Mouse (Mus musculus) forebrain, postnatal 0 days (tissue): ENCODE measurements at regions not wholly inside any gene's neighbourhood (a gene's known extent, or its start where the extent isn't known, plus 50 kb on each side); places are given as distances from the start of the nearest gene placed in this dataset.

ENCODE experiments used
- ATAC-seq: fragments of 200-750 bp; cut with Nextera tagmentation; 2 replicates; pipeline ENCODE4 v1.8.0; 2017; ENCODE audit warnings: mild to moderate bottlenecking, moderate library complexity
- DNase-seq: peaks from one replicate; pipeline ENCODE4 v3.0.0-alpha.2; 2015
- H3K27ac ChIP-seq: fragments of 300-500 bp; sonication (generic); 2 replicates; pipeline ENCODE4 v1.5.1; 2014; ENCODE audit warnings: low read depth, mild to moderate bottlenecking, antibody characterized with exemption, low read length, moderate library complexity, mixed read lengths
- H3K27me3 ChIP-seq: fragments of 300-500 bp; sonication (generic); 2 replicates; pipeline ENCODE4 v1.6.1; 2014; ENCODE audit warnings: mild to moderate bottlenecking, low read length, mixed read lengths; ENCODE audit not compliant: insufficient read depth
- H3K36me3 ChIP-seq: fragments of 300-500 bp; sonication (generic); 2 replicates; pipeline ENCODE4 v1.6.1; 2014; ENCODE audit warnings: mild to moderate bottlenecking, moderate library complexity; ENCODE audit not compliant: insufficient read depth
- H3K4me1 ChIP-seq: fragments of 300-500 bp; sonication (generic); 2 replicates; pipeline ENCODE4 v1.6.1; 2014; ENCODE audit warnings: antibody characterized with exemption; ENCODE audit not compliant: insufficient read depth
- H3K4me2 ChIP-seq: fragments of 300-500 bp; sonication (generic); 2 replicates; pipeline ENCODE4 v1.6.1; 2014; ENCODE audit warnings: low read depth, mild to moderate bottlenecking, moderate library complexity
- H3K4me3 ChIP-seq: fragments of 300-500 bp; sonication (generic); 2 replicates; pipeline ENCODE4 v1.5.1; 2014; ENCODE audit warnings: low read depth, low read length, mixed read lengths
- H3K9ac ChIP-seq: fragments of 300-500 bp; sonication (generic); 2 replicates; pipeline ENCODE4 v1.6.1; 2014; ENCODE audit warnings: mild to moderate bottlenecking
- H3K9me3 ChIP-seq: fragments of 300-500 bp; sonication (generic); 2 replicates; pipeline ENCODE4 v1.6.1; 2016; ENCODE audit warnings: low read length
- CTCF ChIP-seq: sonication (generic); IDR thresholded peaks from 2 replicates; pipeline ENCODE4 v1.5.1; 2016; ENCODE audit warnings: antibody characterized with exemption, control low read depth, low read depth
- WGBS: fragments of 180-500 bp; shearing (Covaris S2); extraction: QIAGEN DNeasy Blood & Tissue Kit; methylation state at CpG from one replicate; pipeline ENCODE4 v1.1.7; 2014; 5-methylcytosine and 5-hydroxymethylcytosine counted together

GRCm38 (mm10) chr8:35109506-35110217 is 655.9 kb upstream of the Gm19410 start:
- Histone ChIP-seq H3K4me1 (no peaks in the 10 kb centered on the region), H3K9me3 (no peaks in the 10 kb centered on the region), H3K36me3 (no peaks in the 10 kb centered on the region), H3K27ac (no peak overlapping the region), H3K9ac (no peak overlapping the region), H3K4me3 (no peak overlapping the region), H3K27me3 (no peaks in the 10 kb centered on the region), H3K4me2 (no peak overlapping the region)
- WGBS, result 73% methylated on average over 27 of the region's 27 CpGs
- DNase-seq, result no peak
- TF ChIP-seq CTCF, result no peak
- no peak for ATAC-seq

GRCm38 (mm10) chr8:35110286-35110685 is 655.3 kb upstream of the Gm19410 start:
- H3K4me1 ChIP-seq, result no peaks in the 10 kb centered on the region
- DNase-seq (no peak), ATAC-seq (no peak)
- no peak for TF ChIP-seq CTCF
- no peak overlapping the region for H3K4me3 ChIP-seq
- H3K9ac ChIP-seq, result no peak overlapping the region
- no peak overlapping the region for H3K27ac ChIP-seq
- no peaks in the 10 kb centered on the region for H3K27me3 ChIP-seq
- no peaks in the 10 kb centered on the region for H3K9me3 ChIP-seq
- H3K36me3 ChIP-seq, result no peaks in the 10 kb centered on the region
- 92% methylated on average over 8 of the region's 8 CpGs for WGBS
- no peak overlapping the region for H3K4me2 ChIP-seq

- Histone ChIP-seq H3K9me3 (no peaks in the 10 kb centered on the region), H3K9ac (no peak overlapping the region), H3K4me1 (no peaks in the 10 kb centered on the region), H3K27ac (no peak overlapping the region), H3K4me3 (no peak overlapping the region), H3K4me2 (no peak overlapping the region), H3K27me3 (no peaks in the 10 kb centered on the region), H3K36me3 (no peaks in the 10 kb centered on the region)
- DNase-seq (no peak), ATAC-seq (no peak)
- 48% methylated on average over 7 of the region's 7 CpGs for WGBS
- no peak for TF ChIP-seq CTCF
Measured at GRCm38 (mm10) chr8:35111130-35111529, 654.5 kb upstream of the Gm19410 start.

GRCm38 (mm10) chr8:35112591-35113265 is 652.9 kb upstream of the Gm19410 start:
- Histone ChIP-seq H3K4me1 (no peaks in the 10 kb centered on the region), H3K4me2 (no peak overlapping the region), H3K36me3 (no peaks in the 10 kb centered on the region), H3K27me3 (no peaks in the 10 kb centered on the region), H3K27ac (no peak overlapping the region), H3K4me3 (no peak overlapping the region), H3K9me3 (no peaks in the 10 kb centered on the region), H3K9ac (no peak overlapping the region)
- no peak for ATAC-seq
- WGBS, result 81% methylated on average over 7 of the region's 7 CpGs
- DNase-seq, result no peak
- no peak for TF ChIP-seq CTCF

- WGBS, result 93% methylated on average over 10 of the region's 10 CpGs
- Histone ChIP-seq H3K4me3 (no peak overlapping the region), H3K4me1 (no peaks in the 10 kb centered on the region), H3K27ac (no peak overlapping the region), H3K4me2 (no peak overlapping the region), H3K9me3 (no peaks in the 10 kb centered on the region), H3K9ac (no peak overlapping the region), H3K27me3 (no peaks in the 10 kb centered on the region), H3K36me3 (no peaks in the 10 kb centered on the region)
- DNase-seq (no peak), ATAC-seq (no peak)
- TF ChIP-seq CTCF, result no peak
Measured at GRCm38 (mm10) chr8:35114031-35114430, 651.6 kb upstream of the Gm19410 start.

DNA sequence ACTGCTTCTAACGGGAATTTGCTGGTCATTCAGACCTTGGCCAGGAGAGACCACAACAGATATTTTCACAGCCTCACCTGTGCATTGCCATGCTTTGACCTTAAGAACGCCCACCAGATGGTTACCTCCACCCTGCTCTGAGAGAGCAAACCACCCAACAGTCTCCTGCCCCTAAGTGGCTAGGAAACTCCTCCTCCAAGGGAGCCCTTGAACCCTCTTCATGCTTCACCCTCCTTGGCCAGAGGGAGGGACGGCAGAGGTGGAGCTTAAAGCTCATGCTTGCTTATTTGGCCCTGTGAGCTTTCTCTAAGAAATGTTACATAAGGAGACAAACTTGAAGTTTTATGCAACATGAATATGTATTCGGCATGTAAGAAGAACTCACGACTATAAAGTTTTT is 645.0 kb upstream of the Gm19410 start:
- no peak for TF ChIP-seq CTCF
- Histone ChIP-seq H3K27me3 (no peaks in the 10 kb centered on the region), H3K27ac (no peak overlapping the region), H3K4me1 (0 out of 2 replicates have a peak, but pooled peaks cover 3% of the 10 kb centered on the region), H3K4me3 (no peak overlapping the region), H3K9ac (no peak overlapping the region), H3K4me2 (no peak overlapping the region), H3K36me3 (no peaks in the 10 kb centered on the region), H3K9me3 (no peaks in the 10 kb centered on the region)
- ATAC-seq (no peak), DNase-seq (no peak)
- WGBS, result 62% methylated on average over 5 of the region's 5 CpGs

- DNase-seq (peak; percentile 33), ATAC-seq (no peak; the same call in 1 of the 2 replicates)
- Histone ChIP-seq H3K4me2 (no peak overlapping the region), H3K9ac (no peak overlapping the region), H3K27ac (no peak overlapping the region), H3K4me3 (no peak overlapping the region), H3K9me3 (no peaks in the 10 kb centered on the region), H3K27me3 (no peaks in the 10 kb centered on the region), H3K4me1 (0 out of 2 replicates have a peak, but pooled peaks cover 3% of the 10 kb centered on the region), H3K36me3 (no peaks in the 10 kb centered on the region)
- 41% methylated on average over 8 of the region's 8 CpGs for WGBS
- no peak for TF ChIP-seq CTCF
Measured at GRCm38 (mm10) chr8:35121084-35121483, 644.5 kb upstream of the Gm19410 start.
